Mouse (Mus musculus) testis, adult 2 months (tissue): Measurements from ENCODE around the gene Sult2a3.

Experiments
- CTCF ChIP-seq: fragments of 200-500 bp; IDR thresholded peaks from 2 replicates; pipeline ENCODE4 v1.5.1; 2012; ENCODE audit warnings: low read depth, mild to moderate bottlenecking, inconsistent platforms, low read length, moderate library complexity; ENCODE audit not compliant: control insufficient read depth, insufficient read depth, insufficient replicate concordance
- POLR2A ChIP-seq: fragments of 200-500 bp; IDR thresholded peaks from 2 replicates; pipeline ENCODE4 v1.6.1; 2012; ENCODE audit warnings: low read depth, mild to moderate bottlenecking, inconsistent platforms, low read length, moderate library complexity; ENCODE audit not compliant: control insufficient read depth

- no peak for TF ChIP-seq CTCF
- TF ChIP-seq POLR2A: no peak
These were observed at the start of gene Sult2a3 for GRCm38 (mm10) chr7:14122944-14123343.
